Mouse (Mus musculus): ENCODE results near the gene Snx11. TPM values are rescaled to one million over a fixed set of nuclear protein-coding genes. Genes with fewer than 3 reads are reported as not detected.

Gene Snx11
- total RNA-seq, 2 experiments from 2014 or later = 14.6 to 15.1 TPM

GRCm38 (mm10) chr11:96765645-96766044, 11.7 kb downstream of the Snx11 start:
- intact Hi-C loops (cut with DNase I) = no loop called here
- peak in 1 of 2 experiments; percentile 30 for DNase-seq

GRCm38 (mm10) chr11:96764511-96765350, 12.6 kb downstream of the Snx11 start:
- DNase-seq = no peak
- intact Hi-C loops (cut with DNase I) = loop anchor here (5.0 kb wide), 1 partner anchor 148 kb away; no protein-coding TSS in a partner anchor

DNA sequence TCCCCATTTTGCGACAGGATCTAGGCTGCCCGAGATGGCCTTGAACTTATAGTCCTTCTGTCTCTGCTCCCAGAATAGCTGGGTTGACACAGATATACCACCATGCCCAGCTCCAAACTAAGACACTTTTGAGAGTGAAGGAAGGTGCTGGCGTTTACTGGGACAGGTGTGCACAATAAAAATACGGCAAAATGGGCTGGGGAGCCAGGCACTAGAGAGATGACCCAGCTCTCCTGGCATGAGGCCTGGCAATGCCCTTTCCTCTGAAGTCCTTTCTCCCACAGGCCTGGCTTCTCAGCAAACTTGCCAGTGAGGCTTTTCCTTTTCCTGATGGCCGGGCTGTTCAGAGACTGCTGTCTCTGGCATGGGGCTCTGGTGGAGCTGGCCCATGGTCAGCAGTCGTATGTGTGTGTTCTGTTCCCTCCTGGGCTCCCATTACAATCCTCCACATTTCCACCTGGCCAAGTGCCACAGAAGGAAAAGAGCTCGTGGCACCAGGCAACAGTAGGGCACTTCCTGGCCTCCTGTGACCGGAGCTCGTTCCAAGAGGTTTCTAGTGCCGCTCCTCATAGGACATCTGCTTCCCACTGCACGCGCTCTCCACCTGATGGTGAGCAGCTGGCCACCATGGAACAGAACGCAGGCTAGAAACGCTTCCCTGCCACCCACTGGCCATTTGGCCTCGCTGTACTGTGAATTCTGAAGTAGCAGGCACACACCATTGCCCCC, 14.5 kb downstream of the Snx11 start:
- DNase-seq = no peak
- intact Hi-C loops (cut with DNase I) = loop anchor here (5.0 kb wide), 1 partner anchor 149 kb away; no protein-coding TSS in a partner anchor

GRCm38 (mm10) chr11:96761984-96762383, 15.4 kb downstream of the Snx11 start:
- DNase-seq = no peak
- intact Hi-C loops (cut with DNase I) = loop anchor here (5.0 kb wide), 1 partner anchor 150 kb away; no protein-coding TSS in a partner anchor

DNA sequence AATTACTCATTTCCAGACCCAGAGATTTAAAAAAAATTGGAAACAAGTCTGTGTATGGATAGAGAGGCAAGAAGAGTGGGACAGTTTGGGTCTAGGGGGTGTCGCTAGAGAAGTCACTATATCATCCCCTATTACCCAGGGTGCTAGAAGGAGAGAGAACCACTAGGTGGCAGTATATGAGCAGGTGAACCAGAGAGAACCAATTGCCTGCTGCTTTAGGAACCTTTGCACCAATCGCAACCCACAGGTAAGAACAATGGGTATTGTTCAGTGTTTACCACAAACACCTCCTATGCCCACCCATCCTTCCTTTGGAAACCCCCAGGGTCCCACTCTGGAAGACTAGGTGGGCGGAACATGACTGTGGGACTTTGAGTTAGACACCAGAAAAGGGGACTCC, 17.3 kb downstream of the Snx11 start:
- DNase-seq = peak; percentile 66 to 80
- intact Hi-C loops (cut with DNase I) = loop anchor here (5.0 kb wide), 1 partner anchor 152 kb away; no protein-coding TSS in a partner anchor

DNA sequence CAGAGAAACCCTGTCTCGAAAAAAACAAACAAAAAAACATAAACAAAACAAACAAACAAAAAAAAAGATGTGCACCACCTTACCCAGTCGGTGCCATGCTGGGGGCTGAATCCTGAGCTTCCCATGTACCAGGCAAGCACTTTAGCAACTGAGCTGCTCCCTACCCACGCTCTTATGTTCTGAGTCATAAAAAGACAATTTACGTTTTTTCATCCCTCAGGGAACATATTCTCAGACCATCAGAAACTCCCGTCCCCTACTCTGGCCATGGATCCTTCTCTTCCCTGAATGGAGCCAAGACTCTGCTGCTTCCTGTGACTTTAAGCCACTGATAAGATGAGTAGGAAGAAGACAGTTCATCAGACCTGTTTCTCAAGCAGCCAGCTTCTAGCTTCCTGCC, 19.0 kb downstream of the Snx11 start:
- intact Hi-C loops (cut with DNase I) = no loop called here
- no peak for DNase-seq

GRCm38 (mm10) chr11:96757421-96757820, 19.9 kb downstream of the Snx11 start:
- intact Hi-C loops (cut with DNase I) = no loop called here

GRCm38 (mm10) chr11:96755298-96755697, 22.1 kb downstream of the Snx11 start:
- intact Hi-C loops (cut with DNase I) = no loop called here
- DNase-seq = no peak

More at GRCm38 (mm10) chr11:96757421-96757820, 19.9 kb downstream of the Snx11 start:
- DNase-seq = no peak

DNA sequence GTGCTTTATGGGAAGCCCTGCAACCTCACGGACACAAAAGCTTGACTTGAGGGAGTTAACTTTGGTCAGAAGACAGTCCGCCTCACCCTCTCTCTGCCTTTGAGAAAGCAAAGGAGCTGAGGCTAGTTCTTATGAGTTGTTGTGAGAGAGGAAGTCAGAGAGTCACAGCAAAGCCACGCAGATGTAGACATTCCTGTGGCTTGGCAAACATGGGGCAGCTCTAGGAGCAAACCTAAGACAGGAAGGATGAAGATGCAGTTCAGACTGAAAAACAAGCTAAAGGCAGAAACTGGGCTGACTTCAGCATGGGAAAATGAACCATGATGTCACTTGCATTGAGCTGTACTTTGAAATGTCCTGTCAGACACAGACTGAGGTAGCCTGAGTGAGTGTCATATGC, 29.8 kb downstream of the Snx11 start:
- intact Hi-C loops (cut with DNase I) = no loop called here
- DNase-seq = no peak

- intact Hi-C loops (cut with DNase I) = no loop called here
- no peak for DNase-seq
These were observed 30.7 kb downstream of the Snx11 start for GRCm38 (mm10) chr11:96746648-96747047.

DNA sequence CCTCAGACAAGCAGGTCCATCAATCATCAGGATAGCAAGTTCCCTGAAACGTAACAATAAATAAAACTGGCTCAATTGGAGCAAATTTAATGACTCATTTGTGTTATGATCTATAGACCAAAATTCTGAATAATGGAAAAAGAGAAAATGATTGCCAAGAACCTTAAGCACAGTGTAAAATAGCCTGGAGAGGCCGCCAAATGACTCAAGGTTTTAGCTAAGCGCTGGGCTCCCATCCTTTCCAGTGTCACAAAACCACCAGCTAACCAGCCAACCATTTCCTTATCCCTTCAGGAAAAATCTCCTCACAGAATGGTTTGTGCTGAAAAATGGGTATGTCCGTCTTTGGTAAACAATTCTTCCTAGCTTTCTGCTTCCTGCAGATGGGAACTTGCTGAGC, 33.5 kb downstream of the Snx11 start:
- intact Hi-C loops (cut with DNase I) = no loop called here
- no peak for DNase-seq

DNA sequence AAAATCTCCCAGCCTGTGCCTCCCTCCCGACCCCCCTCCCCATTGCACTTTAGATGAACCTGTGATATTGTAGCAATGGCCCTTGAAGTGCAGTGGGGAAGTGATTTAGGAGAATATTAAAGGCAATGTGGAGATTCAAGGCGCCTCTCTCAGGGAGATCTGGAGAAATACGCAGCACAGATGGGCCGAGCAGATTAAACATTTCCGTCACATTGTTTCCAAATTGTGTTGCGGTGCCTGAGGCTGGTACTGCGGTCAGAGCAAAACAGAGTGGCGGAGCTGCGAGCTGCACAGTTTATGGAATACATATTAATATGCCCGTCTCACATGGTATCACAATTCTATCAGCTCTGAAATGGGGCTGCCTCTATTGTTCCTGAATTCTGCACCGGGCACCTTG, 34.4 kb downstream of the Snx11 start:
- no peak for DNase-seq
- intact Hi-C loops (cut with DNase I) = no loop called here

- intact Hi-C loops (cut with DNase I) = no loop called here
- no peak for DNase-seq
These were observed 35.4 kb downstream of the Snx11 start for GRCm38 (mm10) chr11:96741995-96742394.

DNA sequence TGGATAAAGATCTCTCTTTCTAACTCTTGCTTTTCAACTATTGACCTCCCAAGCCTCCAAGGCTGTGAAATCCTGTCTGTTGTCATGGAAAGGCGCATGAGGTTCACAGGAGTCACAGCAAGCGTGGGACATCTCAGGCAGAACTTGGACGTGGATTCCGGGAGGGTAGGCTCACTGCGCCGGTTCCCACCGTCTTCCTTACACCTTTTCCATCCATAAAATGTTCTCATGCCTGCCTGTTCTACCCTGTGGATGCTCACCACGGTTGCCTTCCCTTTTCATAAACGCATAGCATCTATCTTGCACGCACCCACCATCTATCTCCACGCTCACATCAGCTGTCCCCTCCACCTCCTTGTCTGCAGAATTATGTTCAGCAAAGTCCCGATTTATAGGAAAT, 36.6 kb downstream of the Snx11 start:
- DNase-seq = no peak
- intact Hi-C loops (cut with DNase I) = no loop called here

GRCm38 (mm10) chr11:96737673-96738471, 39.5 kb downstream of the Snx11 start:
- DNase-seq = no peak
- intact Hi-C loops (cut with DNase I) = no loop called here

DNA sequence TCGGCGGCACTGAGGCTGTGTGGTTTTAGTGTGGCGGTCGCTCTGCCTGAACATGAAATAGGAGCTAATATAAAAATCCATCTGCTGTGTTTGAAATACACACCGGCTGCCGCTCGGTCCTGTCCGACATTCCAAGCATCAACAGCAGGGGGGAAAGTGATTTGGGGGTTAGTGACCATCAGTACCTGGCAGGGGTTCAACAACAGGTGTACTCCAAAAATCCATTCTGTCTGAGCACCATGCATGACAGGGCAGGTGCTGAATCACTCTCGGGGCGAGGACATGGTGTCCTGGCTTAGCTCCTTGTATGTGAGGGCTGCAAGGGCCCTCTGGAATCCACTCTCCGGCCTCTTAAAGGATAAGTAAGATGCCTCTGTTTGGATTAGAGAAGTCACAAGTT, 41.0 kb downstream of the Snx11 start:
- no peak for DNase-seq
- intact Hi-C loops (cut with DNase I) = no loop called here

DNA sequence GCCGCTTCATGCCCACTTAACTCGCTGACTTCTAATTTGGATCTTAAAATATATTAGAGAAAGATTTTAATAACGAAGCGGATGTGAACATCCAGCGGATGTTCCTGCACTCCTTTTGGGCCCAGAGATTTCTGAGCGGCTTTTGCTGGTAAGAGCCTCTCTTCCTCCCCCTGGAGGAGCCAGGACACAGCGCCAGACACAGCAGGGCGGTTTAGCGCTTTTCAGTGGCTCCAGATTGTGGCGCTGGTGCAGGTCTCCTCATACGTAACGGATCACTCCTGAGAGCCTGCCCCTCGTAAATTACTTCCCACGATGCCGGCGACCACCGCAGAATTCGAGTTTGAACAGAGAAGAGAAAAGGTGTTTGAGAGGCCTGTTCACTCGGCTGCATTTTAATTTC, 41.5 kb downstream of the Snx11 start:
- intact Hi-C loops (cut with DNase I) = no loop called here
- peak; percentile 53 to 64 for DNase-seq

DNA sequence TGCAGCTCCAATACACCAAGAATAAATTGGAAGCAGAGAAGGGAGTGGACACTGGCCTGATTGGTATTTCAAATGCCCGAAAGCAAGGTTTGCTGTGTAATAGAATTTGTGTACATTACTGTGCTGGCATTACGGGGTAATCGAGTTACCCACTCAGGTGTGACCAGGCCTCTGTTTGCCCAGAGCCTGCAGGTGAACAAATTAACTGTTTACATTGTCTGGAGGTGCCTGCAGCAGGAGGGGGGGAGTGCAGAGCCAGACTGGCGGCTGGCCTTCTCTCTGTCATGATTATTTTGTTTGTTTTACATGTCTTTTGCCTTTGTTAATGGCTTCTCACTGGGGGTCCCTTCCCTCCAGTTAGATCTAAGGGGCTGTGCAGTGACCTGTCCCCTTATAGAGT, 44.7 kb downstream of the Snx11 start:
- DNase-seq = no peak
- intact Hi-C loops (cut with DNase I) = no loop called here

DNA sequence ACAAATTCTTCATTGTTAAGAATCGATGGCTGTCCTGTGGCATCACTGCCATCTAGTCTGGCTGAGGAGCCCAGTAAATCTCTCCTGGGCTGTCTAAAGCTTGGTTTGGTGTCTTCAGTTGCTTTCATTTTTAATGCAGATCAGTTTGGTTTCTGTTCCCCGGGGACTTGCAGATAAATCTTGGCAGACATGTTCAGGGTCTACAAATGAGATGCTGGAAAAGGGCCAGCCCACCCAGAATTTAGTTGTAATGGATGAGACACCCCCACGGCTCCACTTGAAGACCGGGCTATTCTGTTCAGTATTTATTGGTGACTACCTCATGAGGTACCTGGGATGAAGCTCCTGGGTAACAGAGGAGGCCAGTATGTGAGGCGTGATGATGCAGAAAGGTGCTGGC, 47.0 kb downstream of the Snx11 start:
- intact Hi-C loops (cut with DNase I) = no loop called here
- no peak for DNase-seq

DNA sequence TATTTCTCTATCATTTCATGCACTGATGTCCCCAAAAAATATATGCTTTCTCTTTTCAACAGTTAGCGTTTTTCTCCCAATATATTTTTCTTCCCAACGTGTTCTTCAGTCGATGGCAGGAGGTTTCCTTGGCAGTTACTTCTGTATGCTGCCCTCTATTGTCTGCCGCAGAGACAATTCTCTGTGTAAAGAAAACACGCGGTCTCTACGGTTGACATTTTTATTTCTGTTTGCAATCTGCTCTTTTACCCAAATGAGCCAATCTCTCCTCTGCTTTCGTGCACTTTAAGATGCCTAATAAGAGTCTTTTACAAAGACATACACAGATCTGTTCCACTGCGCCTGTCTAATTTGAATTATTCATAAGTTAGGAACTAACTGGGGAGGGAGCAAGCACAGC, 47.9 kb downstream of the Snx11 start:
- intact Hi-C loops (cut with DNase I) = no loop called here
- DNase-seq = no peak

GRCm38 (mm10) chr11:96728577-96728976, 48.8 kb downstream of the Snx11 start:
- DNase-seq = no peak
- intact Hi-C loops (cut with DNase I) = no loop called here
